Mouse (Mus musculus) layer of hippocampus, postnatal 25 days (tissue): Measurements from ENCODE around the gene Yy2. TPM values are rescaled to one million over a fixed set of nuclear protein-coding genes. Genes with fewer than 3 reads are reported as not detected.

Experiments used
- DNase-seq, 2 experiments: peaks; one replicate each; pipeline ENCODE4 v3.0.0; 2022; ENCODE audit warnings: mixed read lengths in 2 of 2, low spot score in 1 of 2; ENCODE audit errors: extremely low spot score in 1 of 2
- total RNA-seq, 2 experiments: library from RNA; stranded (reverse); gene quantifications; 2 replicates each; pipeline ENCODE4 v1.2.3; 2021

The Yy2 gene
- 1 to 10 TPM in 1 of 2 experiments, not detected in 1; 1.2 TPM for total RNA-seq

DNA sequence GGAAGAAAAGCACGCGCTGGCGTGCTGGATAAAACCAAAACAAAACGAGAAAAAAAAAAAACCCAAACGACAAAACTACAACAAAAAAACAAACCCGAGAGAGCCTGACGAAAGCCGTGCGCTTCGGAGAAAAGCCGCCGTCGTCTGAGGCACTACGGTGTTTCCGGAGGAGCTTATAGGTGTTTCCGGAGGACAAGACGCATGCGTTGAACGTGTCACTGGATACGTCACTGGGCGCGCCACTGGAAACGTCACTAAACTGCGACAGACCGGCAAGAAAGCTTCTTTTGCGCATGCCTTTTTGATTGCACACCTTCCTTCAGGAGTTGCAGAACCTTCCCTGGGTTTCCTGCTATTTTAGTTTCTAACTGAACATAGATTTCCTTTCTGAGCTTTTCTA, at the start of gene Yy2:
TSS of gene Yy2 (minus strand) at position 146 of the 400 bp plus-strand sequence.
- DNase-seq, result no peak

DNA sequence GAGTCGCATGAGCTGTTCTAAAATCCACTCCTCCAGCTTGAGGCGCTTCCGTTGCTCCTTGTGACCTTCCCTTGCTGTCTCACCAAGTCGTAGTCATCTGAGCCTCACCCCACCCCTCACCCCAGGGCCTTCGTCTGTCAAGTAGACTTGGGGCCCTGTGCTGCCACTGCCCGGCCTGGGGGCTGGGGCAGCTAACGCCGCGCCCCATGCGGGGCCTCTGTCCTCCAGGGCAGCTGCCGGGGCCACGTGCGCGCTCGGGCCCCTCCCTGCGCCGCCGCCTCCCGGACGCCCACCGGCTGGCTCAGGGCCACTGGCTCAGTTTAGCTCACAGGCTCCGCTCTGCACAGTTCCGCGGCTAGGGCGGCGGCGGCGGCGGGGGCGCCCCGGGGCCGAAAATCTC, 44.1 kb upstream of the Yy2 start:
- DNase-seq, result no peak

DNA sequence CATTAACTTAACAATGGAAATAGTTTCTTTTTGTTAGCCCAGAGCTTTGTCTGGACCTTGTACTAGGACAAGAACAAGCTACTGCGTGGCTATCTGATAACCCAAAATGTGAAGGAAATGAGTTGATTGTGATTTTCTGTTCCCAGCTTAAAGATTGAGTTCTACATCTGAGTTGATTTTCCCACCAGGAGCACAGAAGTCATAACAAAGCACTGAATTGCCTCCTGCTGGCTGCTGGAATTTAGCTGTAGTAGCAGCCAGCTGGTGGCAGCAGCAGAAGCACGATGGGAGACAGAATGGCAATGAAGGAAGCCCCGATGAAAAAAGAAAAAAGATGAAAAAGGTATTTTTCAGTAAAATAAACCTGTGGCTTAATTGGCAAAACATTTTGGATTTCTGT, 32.7 kb upstream of the Yy2 start:
- no peak for DNase-seq

DNA sequence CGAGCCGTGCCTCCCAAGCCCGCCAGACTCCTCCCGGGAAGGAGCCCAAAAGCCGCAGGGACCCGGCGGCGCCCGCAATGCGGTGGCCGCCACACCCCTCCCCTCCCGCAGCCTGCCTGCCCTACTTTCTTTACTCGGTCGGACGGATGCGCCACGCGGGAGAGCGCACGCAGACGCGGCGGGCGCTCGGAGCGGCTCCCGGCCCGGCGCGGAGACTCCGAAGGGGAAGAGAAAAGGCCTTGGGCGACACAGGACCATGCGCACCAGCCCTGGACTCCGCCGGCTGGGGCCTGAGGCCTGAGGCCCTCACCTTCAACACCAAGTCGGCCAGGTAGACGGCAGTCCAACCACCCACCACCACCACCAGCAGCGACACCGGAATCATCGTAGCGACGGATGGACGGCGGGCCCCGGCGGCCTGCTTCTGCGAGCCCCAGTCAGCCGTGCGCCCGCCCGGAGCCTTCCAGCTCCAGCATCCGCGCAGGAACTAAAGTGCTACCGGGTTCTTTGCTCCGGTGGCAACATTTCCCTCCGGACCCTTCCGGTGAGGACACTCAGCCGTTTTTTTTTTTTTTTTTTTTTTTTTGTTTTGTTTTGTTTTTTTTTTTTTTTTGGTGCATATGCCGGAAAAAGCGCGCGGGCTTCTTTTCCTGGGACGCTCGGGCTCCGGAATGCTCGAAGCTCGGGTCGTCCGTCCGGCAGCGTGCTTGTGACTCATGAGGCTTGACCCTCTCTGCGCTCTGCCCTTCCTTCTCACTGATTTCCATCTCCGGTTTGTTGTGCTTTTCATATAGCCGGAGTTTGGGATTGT, 29.6 kb upstream of the Yy2 start, which contains the start of gene Mbtps2:
TSS of gene Mbtps2 (minus strand) at position 530 of the 811 bp plus-strand sequence.
- peak; percentile 40 for DNase-seq

DNA sequence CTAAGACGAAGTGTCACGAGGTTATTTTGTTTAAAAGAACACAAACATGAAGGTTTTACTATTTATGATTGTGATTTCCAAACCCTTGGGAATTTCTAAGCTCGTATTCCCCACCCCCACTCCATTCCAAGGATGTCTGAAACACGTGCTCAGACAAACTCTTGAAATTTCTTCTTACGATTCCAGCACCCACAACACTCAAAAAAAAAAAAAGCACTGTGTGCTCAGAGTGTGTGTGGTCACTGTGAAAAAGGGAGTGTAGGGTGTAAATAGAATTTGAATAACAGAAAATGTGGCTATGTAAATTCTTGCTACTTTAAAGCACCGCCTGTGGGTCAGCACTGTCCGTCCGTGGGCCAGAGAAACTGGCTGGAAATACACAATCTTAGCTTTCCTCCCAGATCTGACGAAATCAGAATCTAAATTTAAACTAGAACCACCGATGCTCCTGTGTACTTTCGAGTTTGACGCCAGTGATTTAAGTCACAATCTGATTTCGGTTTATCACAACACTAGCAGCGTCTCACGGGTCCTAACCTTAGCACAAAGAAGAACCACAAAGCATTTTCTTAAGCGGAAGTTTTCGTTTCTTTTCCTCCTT, 28.9 kb upstream of the Yy2 start:
- DNase-seq, result no peak

DNA sequence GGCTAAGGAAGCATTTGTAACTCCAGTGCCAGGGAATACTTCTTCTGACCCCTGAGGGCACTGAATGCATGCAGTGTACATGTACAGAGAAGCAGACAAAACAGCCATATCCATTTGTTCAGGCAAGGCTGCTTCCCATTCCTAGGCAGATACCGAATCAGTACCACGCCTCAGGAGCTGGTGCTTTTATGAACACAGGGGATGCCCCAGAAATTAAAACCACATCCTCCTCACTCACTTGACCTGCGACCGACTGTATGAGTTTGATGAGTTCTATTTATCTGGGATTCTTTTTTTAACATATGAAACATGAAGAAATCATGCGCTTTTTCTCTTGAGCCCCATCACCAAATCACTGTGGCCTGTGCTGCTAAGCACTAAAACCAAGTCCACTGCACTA, 28.0 kb upstream of the Yy2 start:
- no peak for DNase-seq

DNA sequence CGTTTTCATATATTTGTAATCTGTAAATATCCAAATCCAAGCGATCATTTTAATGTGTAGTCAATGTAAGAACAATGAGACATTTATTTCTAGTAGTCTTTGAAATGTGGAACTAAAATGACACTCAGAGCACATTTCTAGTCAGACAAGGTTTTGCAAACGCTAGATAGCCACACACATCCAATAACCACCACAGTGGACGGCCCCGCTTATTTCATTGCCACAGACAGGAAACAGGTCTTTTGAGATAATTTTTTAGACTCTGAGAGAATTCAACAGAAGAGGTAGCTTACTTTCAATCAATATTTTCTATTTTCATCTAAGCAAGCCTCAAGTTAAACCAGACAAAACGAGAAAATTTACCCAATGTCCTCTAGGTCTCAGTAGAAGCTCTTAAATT, 27.1 kb upstream of the Yy2 start:
- no peak for DNase-seq

DNA sequence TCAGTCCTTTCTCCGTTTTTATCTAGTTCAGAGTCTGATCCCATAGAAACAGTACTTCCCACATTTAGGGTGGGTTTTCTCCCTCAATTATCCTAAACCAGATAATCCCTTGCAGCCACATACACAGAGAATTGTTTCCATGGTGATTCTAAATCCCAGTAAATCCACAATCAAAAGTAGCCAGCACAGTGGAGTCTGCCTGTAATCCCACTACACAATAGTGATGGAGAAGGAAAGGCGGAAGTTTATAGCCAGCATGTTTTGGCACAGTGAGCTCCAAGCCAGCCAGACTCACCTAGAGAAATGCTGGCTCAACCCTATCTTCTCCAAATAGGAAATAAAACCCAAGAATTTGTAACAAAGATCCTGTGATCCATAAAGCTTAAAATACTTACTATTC, 25.8 kb upstream of the Yy2 start:
- no peak for DNase-seq

DNA sequence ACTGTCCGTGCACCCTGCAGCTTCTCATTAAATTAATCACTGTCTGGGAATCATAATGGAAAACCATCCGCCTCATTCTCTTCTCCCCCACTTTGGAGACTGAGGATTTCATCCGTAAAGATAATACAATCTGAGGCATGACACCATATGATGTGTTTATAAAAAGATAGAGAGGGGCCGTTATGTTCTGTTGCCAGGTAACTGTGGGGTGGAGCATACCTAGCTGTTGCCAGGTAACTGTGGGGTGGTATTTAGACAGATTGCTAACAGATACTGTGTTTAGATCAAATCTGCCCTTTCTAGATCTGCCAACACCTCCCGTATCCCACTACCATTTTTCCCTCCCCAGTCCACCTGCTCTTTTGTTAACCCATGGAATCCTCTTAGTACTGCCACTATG, 18.2 kb upstream of the Yy2 start:
- no peak for DNase-seq

DNA sequence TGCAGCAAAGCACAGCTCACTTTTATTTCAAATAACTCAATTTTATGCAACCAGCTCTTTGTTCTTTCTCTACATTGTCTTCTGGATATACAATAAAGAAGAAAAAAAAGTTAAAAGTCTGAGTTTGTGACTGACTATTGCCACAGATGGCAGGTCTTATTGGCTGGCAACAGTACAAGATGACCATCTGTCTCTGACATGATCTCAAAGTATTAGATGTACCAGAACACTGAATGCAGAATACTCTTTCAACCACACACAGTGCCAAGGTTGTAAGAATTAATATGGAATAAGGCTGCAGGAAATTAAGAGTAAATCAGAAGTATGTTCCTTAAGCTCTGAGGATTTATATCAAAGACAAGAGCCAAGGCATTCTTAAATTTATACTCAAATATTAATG, 17.6 kb upstream of the Yy2 start:
- DNase-seq, result no peak

DNA sequence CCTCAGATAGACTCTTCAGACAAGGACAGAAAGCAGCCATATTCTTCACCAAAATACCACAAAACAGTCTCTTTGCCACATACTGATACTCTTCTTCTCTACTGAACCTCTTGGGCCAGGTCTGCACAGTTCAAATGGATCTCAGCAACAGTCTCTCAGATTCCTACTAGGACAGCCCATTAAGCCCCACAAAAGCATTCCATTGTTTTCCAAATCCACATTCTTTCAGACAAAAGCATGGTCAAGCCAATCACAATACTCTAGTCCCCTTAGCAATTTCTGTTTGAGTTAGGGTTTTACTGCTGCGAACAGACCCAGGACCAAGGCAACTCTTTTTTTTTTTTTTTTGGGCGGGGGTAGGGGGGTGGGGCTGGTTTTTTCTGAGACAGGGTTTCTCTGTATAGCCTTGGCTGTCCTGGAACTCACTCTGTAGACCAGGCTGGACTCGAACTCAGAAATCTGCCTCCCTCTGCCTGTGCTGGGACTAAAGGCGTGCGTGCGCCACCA, 10.4 kb upstream of the Yy2 start:
- no peak for DNase-seq

DNA sequence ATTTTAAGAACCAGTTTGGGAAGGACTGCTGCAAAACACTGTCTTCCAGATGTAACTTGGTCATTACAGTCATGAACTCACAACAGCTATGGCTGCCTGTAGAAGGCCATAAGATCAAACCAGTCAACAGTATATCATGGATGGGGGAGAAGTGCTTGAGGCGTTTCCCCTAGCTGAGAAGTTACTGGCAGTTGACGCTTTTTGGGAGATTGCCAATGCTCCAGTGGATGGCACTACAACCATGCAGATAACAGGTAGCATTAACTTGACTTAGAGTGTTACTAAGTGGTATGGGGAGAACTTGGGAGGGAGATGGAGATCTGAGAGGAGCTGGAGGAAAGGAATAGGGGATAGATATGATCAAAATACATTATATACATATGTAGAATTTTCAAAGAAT, 5.9 kb upstream of the Yy2 start:
- no peak for DNase-seq

DNA sequence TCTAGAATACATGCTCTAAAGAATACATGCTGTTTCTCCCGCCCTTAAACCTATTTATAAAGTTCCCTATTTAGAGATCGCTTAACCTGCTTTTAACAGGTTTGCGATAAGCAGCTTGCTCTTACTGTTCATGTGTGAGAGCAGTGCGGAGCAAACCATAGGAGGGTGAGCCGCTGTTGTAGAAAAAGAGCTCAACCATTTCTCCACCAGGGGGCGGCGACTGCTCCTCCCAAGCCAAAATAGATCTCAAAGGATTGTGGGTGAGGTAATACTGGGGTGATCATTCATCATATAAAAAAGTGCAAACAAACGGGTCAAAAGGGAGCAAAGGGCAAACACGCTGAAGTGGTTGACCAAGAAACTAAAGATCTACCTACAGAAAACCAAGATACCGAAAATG, 5.0 kb downstream of the Yy2 start:
- DNase-seq, result no peak

DNA sequence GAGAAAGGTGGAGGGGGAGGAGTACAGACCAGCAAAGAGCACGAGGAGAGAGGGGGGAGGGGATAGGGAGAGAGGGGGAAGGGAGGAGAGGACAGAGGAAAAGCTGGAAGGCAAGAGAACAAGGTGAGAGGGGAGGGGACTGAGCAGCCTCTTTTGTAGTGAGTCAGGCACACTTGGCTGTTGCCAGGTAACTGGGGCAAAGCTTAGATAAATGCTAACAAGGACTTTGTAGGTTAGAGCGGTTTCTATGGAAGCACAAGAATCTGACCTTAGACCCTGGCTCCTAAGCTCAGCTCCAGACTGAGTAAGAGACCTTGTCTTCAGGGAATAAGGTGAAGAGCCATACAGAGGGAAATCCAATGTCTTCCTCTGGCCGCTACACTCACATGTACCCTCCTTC, 21.7 kb downstream of the Yy2 start:
- no peak for DNase-seq

Other genes with a start within 250 kb of the Yy2 start
- gene Phex, start 153.7 kb downstream of the Yy2 start, total RNA-seq, result under 1 TPM; 0.14 to 0.37 TPM
- gene Sms, start 76.7 kb downstream of the Yy2 start, total RNA-seq, result 100 to 1,000 TPM in 1 of 2 experiments, 10 to 100 TPM in 1; 82.0 to 102 TPM
- 10 to 100 TPM; 27.2 to 32.2 TPM for gene Mbtps2, start 29.7 kb upstream of the Yy2 start, total RNA-seq
- not detected for gene Smpx, start 129.9 kb upstream of the Yy2 start, total RNA-seq
- gene Klhl34, start 249.4 kb upstream of the Yy2 start, total RNA-seq, result not detected